Mouse (Mus musculus) cerebellum, adult 11 months (tissue): ENCODE data around the gene Miip.

ENCODE experiments used
- DNase-seq: peaks from one replicate; pipeline ENCODE4 v3.0.0; 2022

Gene Miip

GRCm38 (mm10) chr4:147868450-147869031 is at the start of gene Miip, which contains the start of gene Fv1:
Miip (minus strand) TSS chr4:147868816.
Fv1 (plus strand) TSS chr4:147868979.
- peak; percentile 89 for DNase-seq

GRCm38 (mm10) chr4:147909486-147909885 is 40.9 kb upstream of the Miip start:
- DNase-seq, result no peak

DNA sequence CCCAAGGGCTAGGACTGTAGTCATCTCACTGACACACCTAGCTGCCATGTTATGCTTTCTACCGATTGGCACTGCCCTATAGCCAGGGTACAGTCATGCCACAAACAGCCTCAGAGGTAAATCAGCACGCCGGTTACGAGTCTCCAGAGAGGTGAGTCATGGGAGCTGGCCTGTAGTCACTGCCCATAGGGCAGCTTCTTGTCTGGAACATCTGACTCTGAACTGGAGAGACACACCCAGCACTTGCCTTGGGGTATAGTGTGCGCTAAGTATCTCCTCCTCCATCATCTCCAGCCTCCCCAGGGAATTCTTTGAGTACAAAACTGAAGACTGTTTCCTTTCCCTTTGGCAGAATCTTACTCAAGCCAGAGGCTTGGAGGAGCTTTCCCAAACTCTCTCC is 37.6 kb upstream of the Miip start:
- no peak for DNase-seq

GRCm38 (mm10) chr4:147905090-147905659 is 36.6 kb upstream of the Miip start:
- peak; percentile 32 for DNase-seq

GRCm38 (mm10) chr4:147904313-147905089 is 35.9 kb upstream of the Miip start, which contains the start of gene Mfn2:
Mfn2 (minus strand) TSS chr4:147904704.
- peak; percentile 92 for DNase-seq

DNA sequence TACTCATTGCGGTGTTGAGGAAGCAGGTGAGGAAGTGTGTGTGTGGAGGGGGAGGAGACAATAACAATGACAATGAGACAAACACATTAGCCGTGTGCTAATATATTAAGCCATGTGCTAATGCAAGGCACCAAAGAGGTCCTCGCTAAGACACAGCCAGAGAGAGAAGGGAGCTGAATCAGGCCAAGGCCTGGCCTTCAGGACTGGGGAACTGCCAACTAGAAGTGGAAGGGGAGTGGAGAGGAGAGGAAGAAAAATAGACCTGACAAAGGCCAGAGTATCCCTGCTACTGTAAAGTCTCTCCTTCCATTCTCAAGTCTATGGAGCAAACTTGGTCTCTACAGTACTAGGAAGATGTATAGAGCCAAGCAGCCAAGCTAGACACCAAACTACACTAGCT is 35.0 kb upstream of the Miip start:
- DNase-seq, result no peak

DNA sequence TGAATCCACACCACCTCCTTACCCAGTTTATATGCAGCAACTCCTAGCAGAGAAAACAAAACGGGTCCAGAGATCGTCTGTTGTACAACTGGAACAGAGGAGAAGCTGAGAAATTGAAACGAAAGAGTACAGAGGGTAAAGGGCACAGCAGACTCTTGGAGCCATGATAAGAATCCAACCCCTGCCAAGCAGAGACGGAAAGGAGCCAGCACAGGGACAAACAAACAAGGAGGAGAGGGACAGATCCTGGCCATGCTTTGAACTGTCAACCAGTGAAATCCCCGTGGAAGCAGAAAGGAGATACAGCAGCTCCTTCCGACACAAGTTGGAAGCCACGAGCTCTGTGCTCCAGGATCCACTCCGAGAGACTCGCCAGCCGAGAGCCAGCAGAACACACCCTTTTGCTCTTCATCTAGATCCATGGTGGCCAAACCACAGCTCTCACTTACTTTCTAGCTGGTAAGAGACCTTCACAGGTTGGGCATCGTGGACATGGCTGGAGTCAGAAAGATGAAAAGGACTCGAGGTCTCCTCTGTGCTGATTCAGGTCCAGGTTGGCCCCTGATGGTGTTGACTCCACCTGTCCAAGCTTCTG is 34.4 kb upstream of the Miip start:
- no peak for DNase-seq

DNA sequence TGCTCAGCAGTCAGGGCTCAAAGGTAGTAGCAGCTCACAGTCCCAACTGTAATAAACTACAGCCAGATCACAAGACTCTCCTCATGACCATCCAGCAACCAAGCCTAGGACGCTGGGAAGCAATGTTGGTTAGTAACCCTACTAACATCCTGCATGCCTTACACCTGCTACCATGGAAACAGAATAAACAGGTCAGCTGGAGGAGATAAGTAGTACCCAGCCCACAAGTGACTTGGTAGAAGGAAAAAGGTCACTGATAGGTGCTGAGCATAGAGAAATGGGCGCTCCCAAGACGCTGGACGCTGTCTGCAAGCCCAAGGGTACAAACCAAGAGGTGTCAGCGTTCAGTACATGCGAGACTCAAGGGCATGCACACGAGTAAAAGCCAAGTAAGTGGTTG is 31.8 kb upstream of the Miip start:
- no peak for DNase-seq

- no peak for DNase-seq
Observed at GRCm38 (mm10) chr4:147897348-147897747, 28.7 kb upstream of the Miip start.

GRCm38 (mm10) chr4:147896411-147896810 is 27.8 kb upstream of the Miip start:
- no peak for DNase-seq

DNA sequence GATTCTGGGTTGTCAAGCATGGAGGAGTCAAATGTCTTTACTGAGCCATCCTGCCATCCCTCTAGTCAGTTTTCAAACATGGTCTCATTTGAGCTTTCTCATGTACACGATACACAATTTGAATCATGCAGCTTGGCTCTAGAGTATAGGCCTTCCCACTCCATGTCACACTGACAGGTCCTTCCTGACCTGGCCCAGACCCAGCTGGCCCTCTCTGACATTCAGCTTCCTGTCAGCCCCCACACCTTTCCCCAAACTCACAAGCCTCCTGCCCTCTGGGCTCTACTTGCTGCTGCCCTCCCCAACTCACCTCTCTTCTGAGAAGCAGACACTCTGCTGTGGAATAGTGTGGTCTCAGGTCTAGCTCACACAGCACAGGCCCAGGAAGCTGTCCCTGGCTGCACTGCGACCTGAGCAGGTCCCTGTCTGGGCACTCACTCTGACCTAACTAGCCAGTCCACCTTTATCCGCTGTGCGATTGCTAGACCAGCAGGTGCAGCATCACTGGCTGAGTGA is 27.3 kb upstream of the Miip start:
- no peak for DNase-seq

GRCm38 (mm10) chr4:147890341-147890740 is 21.7 kb upstream of the Miip start:
- DNase-seq, result no peak

GRCm38 (mm10) chr4:147888237-147888636 is 19.6 kb upstream of the Miip start:
- DNase-seq, result no peak

- DNase-seq, result no peak
Observed at GRCm38 (mm10) chr4:147887277-147887676, 18.7 kb upstream of the Miip start.

DNA sequence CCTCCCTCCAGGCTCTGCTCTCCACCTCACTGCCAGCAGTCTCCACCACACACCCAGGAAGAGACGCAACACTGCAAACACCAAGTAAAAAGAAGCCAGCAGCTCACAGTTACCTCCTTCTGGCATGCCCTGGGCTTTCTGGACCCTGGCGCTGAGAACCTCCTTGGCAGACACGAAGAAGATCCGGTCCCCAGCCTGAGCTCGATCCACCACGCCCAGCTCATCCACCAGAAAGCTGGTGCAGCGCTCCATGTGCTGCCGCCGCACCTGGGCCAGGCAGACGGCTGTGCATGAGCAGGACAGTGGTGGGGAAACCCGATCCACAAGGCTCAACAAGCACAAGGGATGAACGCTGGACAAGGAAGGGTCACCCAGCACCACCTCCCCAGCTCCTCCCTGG is 17.5 kb upstream of the Miip start:
- DNase-seq, result no peak

DNA sequence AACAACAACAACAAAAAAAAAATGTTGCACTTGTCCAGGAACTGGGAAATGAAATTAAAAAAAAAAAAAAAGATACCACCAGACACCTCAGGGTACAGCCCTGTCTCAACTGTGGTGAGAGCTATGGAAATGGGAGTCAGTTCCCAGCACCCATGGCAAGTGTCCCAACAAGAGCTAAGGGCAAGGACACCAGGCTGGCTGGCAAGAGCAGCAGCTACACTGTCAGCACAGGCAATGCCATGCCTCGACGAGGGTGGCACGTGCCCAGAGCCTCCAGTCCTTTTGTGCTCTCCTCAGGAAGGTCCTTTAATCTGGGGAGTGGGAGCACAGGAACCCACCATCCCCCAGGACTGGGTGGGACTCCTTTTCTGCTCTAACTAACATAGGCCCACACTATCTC is 15.5 kb upstream of the Miip start:
- no peak for DNase-seq

DNA sequence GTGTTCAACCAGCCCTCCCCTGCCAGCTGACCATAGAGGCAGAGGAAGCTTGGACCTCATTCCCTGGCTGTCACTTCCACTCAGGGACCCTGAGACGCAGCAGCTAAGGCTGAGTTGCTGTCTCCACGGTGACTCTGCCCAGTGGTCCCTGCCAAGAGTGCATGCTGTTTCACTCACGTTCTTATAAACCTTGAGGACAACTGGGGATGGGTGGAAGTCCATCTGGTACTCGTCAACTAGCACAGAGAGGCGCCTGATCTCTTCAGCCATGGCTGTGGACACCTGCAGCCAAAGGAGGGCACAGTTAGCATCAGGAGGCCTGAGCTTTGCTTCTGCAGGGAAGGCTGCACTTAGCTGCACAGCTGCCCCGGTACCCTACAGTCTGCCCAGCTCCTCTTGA is 14.4 kb upstream of the Miip start:
- DNase-seq, result no peak

DNA sequence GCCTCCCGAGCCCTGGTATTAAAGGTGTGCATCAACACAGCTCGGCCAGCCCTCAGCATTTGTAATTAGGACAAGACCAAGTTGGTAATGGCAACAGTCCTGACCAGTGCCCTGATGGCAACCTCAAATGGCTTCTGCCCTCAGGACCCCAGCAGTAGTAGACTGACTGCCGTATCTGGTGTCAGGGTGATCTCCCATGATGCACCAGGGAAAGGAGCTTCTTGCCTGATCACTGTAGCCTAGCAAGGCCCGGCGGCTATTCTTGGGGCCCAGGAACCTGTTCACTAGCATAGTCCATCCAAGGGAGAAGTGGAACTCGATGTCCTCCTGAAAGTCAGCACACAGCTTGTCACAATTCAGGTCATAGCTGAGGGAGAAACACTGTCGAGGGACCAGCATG is 13.2 kb upstream of the Miip start:
- no peak for DNase-seq

DNA sequence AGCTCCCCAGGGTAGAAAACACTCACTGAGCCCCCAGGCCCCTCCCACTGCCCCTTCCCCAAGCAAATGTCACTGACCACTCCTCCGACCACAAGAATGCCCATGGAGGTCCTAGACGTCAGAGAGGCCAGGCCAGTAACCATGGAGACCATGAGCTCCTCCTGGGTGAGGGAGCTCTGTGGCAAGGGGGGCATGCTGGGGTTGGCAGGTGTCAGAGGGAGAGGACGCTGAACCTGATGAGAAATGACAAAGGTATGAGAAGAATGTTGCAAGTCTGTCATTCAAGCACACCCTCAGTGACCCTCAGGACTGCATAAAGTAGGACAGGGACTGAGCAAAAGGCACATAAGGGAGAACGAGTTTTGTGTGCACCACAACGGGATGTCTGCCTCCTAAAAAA is 11.2 kb upstream of the Miip start:
- no peak for DNase-seq

GRCm38 (mm10) chr4:147879456-147879855 is 10.8 kb upstream of the Miip start:
- DNase-seq, result no peak

DNA sequence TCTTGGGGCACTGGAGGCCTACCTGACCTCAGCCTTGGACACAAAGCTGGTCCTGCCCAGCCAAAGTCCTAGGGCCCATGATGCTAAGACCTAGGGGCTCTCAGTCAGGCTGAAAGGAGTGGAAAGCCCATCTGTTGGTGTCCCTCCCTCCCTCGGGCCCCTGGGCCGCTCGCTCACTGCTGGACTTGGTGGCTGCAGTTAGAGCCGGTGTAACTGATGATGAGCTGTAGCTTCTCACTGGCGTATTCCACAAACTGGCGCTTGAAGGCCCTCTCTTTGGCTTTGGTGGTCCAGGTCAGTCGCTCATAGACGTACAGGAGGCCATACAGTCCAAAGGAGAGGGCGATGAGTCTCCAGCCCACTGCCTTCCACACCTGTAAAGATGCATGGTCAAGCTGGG is 9.9 kb upstream of the Miip start:
- DNase-seq, result no peak

DNA sequence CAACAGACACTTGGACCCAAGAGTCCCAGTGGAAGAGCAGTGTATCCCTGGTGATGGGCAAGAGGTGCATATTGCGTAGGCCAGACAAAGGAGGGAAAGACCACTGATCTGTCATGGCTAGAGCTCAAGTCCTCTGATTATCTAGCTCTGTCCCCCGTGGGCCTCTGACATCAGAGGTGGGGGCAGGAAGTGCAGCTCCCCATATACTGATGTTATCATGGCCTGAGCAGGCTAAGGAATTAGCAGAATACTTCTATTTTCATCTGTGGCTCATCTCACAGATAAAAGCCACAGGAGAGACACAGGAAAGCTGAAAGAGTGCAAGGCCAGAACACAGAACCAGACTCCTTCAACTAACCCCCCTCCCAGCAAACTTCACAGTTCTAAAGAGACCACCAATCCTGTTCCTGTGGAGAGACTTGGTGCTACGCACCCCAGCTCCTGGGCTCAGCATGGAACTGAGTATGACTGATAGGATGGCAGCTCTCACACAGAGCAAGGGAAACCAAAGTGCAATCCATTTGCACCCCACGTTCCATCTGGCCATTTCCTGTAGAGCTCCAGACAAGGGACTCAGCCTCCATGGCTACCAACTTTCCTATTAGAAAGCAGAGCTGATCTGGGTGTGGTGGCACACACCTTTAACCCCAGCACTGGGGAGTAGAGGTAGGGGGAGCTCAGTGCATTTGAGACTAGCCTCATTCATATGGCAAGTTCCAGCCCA is 7.4 kb upstream of the Miip start:
- no peak for DNase-seq

- DNase-seq, result no peak
Observed at GRCm38 (mm10) chr4:147869238-147869637, 622 bp upstream of the Miip start.
